Mouse (Mus musculus): ENCODE measurements at regions not wholly inside any gene's neighbourhood (a gene's known extent, or its start where the extent isn't known, plus 50 kb on each side); places are given as distances from the start of the nearest gene placed in this dataset.
A peak's percentile ranks its signal among the peaks of the same experiment; 100 is the strongest.

DNA sequence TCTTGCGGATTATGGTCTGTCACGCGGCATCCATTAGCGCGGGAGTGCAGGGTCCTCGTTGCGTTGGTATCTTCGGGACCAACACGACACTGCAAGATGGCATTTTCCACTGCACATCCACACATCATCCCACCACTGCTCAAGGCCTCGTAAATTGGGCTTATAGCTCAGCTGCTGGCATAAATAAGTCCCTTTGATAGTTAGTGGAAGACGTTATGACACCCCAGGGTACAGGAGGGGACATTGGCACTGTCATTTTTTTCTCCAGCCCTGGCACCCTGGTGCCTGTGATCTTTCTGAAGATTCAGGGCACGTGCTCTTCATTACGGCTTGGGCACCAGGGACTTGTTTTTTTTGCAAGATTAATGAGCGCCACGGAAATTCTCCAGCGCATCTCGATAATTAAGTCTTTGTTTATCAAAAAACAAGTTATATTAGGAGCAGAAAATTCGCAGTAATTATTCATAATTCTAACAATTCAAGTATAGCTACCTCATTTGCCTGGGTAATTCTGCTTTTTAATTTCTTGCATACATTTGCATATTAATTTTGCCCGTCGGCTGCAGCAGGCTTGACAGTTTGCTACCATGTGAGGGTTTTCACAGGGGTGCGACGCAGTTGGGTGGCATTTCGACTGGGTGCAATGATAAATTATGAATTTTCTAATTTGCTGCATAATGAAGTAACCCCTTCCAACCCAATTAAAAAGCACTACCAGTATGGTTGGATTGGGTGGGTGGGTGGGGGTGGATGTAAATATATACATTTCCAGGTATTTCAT, 119.1 kb downstream of the Vrk1 start:
- no peak for DNase-seq (ENCODE audit: low read depth, low spot score)

DNA sequence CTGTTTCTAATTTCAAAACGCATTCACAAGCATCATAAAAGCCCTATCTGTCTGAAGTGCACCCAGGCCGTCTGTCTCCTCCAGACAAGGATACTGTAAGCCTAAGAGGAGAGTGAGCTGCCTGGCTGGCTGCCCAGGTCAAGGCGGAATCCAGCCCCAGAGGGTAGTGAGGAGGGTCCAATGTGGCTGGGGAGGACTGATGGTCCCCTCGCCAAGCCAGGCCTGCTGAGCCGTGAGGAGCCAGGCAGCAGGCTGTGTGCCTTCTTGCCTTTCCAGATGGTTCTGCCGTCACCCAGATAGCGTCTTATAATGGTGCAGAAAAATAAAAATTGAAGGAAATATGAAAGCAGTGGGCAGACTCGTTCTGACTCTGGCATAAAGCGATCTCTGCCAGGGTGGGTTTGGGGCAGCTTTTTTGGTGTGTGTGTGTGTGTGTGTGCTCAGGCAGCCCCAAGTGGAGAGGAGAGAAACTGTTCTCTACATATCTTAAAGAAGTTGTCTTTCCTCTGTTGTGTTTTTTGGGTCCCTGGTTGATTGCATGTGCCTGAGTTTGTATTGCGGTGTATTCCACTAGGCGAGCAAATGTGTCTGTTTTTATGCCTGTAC, 120.1 kb downstream of the Vrk1 start:
- no peak for DNase-seq (ENCODE audit: low read depth, low spot score)

DNA sequence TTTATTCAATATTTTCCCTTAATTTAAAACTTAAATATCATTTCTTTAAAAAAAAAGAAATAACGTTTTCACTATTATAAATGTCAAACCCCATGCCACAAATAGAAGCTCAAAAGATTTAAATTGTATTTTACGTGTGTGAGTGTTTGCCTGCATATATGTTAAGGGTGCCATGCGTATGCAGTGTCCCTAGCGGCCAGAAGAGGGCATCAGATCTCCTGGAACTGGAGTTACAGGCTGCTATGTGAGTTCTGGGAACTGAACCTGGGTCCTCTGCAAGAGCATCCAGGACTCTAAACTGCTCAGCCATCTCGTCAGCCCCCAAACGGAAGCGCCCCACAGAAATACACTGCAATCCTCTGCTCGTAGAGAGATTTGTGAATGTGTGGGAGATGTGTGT, 122.7 kb downstream of the Vrk1 start:
- no peak for DNase-seq (ENCODE audit: low read depth, low spot score)

DNA sequence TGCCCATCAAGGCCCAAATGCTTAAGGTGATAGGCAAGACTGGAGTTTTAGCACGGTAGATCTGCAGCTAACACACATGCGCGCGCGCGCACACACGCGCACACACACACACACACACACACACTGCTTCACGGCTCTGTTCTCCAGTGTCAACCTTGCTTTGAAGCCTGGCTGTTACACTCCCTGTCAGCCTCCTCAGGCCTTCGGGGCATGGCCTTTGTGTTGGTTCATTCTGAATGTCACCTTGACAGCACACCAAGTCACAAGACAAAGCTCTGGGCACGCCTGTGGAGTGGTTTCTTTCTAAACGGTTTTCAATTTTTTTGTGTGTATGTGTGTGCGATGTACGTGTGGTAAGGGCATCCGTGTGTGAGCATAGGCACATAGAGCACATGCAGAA, 128.4 kb downstream of the Vrk1 start:
- no peak for DNase-seq (ENCODE audit: low read depth, low spot score)

DNA sequence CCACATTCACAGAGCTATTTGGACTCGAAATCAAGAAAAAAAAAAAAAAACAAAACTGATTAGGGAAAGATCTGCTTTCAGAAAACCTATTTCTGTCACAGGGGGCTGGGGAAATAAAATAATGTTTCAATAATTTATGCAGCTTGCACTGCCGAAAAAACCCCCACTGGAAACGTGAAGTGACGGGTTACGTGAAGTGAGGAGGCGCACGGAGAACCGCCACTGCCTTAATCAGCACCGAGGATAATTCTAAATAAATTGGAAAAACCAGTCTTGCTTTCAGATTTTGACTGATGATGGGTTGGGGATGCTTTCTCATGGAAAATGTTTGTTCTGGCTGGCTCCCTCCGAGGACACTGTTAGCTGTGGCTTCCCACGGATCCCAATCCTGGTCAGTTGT, 129.5 kb downstream of the Vrk1 start:
- no peak for DNase-seq (ENCODE audit: low read depth, low spot score)

DNA sequence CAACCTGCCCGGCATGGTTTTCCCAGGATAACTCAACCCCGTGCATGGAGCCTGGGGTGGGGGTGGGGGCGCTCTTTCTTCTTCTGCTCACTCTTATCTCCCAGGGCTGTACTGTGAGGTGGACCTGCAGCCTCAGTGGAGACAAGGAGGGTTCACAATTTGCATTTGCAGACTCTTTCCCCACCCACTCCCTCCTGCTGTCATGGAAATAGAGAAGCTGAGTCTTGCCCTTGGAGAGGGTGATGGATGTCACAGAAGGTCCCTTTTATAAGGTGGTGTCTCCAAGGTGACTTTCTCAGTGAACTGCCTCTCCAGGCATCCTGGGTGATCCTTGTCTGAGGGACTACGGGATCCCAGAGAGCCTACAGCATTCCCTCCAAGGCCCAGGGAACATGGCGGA, 129.9 kb downstream of the Vrk1 start:
- DNase-seq (ENCODE audit: low read depth, low spot score): no peak

DNA sequence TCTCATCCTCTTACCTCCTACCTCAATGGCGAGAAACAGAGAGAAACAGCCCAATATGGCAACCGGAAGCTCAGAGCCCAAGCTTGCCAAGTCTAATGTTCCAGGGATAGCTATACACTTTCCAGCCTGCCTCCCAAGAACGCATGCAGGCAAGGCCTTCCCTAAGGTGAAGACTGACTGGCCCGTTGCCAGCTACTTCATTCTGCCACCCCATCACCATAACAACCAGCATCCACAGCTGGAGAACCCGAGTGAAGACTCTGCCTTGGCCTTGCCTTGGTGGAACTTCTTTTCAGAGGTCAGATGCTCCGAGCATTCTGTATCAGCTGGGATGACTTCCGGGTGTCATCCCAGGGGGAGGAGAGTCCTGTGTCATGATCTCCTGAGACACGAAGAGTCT, 130.6 kb downstream of the Vrk1 start:
- DNase-seq (ENCODE audit: low read depth, low spot score): no peak

DNA sequence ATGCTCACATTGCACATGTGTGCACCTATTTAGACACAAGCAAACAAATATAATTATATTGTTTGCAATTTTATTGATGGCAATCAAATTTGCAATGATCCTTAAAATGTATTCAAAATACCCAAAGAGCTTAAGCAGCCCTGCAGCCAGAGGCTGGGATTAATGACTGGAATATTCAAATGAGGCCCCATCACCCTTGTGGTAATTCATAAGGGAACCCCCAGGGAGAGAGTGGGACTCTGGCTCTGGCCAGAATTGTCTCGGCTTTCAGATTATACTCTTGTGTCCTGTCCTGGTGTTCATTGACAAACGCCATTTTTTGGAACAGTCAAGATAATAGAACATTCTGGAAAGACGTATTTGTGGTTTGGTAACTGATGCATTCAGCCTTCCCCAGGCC, 133.5 kb downstream of the Vrk1 start:
- DNase-seq (ENCODE audit: low read depth, low spot score): no peak

DNA sequence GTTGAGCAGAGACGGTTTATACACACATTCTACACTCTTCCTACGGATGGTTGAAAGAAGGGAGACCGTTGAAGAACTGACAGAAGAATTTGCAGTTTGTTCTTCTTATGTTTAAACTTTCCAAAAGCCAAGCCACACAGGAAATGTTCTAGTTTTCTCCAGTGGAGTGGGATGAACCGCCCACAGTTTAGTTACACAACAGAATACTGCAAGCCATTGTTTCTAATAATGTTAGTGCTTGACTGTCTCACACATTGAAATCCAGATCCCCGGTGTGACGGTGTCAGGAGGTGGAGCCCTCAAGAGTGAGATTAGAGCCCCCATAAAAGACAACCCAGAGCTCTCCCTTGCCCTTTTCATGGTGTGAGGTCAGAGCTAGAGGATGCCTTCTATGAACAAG, 146.8 kb downstream of the Vrk1 start:
- no peak for DNase-seq (ENCODE audit: low read depth, low spot score)

DNA sequence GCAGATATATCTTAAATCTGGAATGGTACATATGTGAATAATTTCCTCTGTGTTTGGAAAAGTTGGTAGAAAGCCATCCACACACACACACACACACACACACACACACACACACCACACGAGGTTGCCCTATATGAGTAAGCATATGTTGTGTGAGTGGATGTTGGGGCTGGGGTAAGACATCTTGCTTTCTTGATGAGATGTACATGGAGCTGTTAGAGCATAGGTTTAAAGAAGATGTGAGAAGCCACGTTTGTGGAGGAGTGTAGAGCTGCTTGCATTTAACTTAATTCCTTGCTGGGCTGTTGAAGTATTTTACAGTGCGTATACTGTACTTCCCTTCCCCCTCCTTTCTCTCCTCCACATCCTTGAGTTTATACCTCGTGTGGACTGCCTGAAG, 147.8 kb downstream of the Vrk1 start:
- DNase-seq (ENCODE audit: low read depth, low spot score): no peak

DNA sequence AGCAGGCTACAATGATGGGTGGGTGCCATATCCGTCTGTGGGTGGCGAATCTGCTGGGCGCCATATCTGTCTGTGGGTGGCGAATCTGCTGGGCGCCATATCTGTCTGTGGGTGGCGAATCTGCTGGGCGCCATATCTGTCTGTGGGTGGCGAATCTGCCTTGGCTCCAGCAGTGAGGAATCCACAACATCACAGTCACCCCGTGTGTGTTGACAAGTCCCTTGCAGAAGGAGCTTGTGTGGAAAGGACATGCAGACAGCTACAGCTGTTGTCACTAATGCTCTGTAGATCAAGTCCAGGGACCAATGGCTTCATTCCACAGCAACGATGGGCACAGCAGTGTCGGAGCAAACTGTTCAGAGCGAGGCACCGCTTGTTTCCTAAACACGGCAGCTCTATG, 148.6 kb downstream of the Vrk1 start:
- no peak for DNase-seq (ENCODE audit: low read depth, low spot score)

DNA sequence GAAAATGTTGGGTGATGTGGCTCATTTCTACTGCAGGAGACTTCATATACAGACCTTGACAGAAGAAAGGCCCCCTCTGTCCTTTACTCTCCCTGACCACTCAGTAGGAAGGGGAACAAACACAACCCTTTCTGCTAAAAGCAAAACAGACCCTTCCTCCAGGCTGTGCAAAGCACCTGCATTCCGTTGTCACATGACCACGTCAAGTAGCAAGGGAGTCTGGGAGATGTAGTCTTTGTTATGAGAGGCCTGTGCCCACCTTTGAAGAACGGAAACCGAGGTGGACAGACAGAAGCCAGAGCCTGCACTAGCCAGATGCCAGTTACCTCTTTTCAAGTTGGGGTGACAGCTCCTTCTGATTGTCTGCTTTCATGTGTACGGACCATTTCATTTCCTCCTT, 161.3 kb downstream of the Vrk1 start:
- no peak for DNase-seq (ENCODE audit: low read depth, low spot score)

DNA sequence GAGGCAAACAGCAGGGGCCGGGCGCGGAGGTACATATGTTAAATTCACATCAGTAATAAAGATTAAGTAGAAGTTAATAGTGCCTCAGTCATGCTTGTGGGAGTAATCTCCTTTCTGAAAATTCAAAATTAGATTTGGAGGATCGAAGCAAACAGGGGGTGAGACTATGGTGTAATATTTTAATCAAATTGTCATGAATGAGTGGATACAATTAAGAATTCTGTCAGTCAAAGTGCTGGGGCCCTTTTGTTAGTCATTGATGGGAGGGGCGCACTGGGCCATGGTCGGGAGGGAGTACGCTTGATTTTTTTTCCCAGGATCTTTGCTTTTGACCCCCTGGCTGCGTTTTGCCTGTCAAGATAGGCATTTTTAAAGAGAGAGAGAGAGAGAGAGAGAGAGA, 163.2 kb downstream of the Vrk1 start:
- DNase-seq (ENCODE audit: low read depth, low spot score): no peak

DNA sequence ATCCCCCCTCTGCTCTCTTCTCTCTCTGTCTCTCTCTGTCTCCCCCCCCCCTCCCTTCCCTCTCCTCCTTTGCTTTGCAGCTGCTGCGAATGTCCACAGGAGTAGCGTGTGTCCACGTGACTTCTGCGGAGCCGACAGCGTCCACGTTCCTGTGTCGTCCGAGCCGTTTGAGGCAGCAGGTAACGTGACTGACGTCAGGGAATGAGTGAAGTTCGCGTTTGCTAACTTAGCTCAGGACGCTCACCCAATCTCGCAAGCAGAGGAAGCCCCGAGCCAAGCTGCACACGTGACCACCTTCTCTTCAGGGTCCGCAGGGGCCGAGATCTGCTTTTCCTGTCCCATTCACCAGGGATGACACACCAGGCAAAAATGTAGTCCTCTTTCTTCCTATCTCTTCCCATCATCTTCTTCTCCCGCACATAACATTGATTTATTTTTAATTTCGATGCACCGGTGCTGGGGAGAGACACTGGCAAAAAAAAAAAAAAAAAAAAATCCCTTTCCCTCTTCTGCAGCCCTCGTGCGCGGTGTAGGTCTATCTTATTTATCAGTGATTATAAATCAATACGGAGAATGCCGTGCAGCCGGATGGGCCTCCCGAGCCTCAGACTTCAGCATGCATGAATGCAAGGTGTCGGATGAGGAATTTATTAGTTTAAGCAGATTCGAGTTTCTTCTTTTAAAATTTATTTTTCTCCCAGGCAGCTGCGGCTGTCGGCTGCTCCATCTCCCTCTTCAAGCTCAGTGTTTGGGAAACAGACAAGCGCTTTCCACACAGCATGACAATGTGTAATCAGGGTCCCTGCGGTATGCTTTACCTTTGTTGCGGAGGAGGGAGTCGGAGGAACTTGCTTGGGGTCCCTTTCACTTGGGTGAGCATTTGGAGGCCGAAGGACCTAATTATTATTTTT, 164.3 kb downstream of the Vrk1 start:
- DNase-seq (ENCODE audit: low read depth, low spot score): peak; percentile 10

DNA sequence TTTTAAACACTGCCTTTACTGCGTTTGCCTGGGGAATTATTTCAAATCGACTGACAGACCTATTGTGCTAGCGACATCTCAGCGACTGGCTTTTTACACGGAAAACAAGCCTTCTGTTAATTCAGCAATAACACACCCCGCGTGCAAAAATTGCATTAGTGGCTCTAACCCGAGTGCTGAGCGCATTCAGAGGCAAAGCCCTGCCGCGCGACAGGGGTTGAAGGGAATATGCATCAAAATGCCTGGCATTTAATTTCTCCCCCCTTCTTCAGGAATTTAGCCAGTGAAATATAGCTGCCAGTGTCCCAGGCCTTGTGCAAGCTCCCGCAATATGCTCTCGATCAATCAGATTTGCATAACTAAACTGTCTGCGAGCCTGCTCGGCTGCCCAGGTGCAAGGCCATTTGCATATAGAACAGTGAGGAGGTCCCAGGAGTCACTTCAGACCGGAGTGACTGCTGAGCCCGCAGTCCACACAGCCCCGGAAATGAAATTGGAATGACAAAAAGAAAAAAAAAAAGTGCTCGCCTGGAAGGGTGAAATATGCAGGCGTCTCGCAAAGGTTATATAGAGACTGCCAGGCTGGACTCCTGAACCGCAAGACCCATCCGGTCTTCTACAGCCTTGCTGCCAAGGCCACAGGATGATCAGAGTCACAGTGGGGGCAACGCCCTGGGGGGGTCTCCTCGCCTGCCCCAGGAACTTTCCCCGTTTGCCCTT, 165.1 kb downstream of the Vrk1 start:
- no peak for DNase-seq (ENCODE audit: low read depth, low spot score)

DNA sequence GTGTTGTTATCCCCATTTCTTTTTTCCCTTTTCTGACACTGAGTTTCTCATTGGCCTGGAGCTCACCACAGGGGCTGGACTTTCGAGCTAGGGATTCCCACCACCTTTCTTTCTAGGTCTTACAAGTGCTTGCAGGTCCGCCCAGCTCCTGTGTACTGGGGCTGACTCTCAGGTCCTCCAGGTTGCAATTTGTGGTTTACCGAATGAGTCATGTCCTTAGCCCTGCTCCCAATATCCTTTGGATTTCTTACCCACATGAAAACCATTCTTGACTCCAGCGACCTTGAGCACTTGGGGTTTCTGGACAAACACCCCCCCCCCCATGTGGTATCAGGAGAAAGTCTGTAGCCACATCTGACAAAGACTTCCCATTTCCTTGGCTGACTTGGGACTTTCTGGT, 167.3 kb downstream of the Vrk1 start:
- DNase-seq (ENCODE audit: low read depth, low spot score): no peak

DNA sequence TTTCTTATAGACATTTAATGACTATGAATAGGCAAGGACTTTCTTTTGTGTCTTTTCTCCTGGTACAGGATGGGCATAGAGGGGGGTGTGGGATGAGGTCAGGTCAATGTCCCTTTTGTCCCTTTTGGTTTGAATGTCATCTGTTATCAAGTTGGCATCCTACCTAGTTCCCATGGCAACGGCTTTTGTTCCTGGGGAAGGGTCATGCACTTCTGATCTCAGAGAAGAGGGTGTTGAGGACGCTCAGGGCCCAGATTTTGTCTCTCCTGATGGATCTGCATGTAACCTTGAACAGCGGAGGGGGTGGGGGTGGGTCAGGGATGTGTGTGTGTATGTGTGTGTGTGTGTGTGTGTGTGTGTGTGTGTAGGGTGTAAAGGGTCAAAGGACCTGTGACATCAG, 167.8 kb downstream of the Vrk1 start:
- DNase-seq (ENCODE audit: low read depth, low spot score): no peak

DNA sequence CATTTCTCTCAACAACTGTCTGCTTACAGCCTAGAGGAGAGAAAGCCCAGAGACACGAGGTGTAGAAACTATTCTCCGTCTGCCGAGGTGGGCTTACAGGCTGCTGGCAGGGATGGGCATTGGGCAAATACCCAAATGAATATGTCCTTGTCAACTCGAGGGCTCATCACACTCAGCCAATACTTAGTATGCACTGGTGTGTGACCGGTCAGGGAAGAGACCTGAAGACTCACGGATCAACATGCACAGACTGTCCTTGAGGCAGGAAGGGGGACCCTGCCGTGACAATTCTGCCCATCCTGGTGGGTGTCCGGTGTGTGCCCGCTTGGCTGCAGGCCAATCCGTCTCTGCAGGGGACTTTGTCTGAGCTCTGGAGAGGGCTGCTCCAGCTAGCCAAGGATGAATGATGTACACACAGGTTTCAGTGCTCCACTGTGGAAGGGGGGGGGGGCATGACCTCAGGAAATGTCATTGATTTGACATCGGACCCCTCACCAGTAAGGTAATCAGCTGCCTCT, 168.7 kb downstream of the Vrk1 start:
- DNase-seq (ENCODE audit: low read depth, low spot score): no peak

DNA sequence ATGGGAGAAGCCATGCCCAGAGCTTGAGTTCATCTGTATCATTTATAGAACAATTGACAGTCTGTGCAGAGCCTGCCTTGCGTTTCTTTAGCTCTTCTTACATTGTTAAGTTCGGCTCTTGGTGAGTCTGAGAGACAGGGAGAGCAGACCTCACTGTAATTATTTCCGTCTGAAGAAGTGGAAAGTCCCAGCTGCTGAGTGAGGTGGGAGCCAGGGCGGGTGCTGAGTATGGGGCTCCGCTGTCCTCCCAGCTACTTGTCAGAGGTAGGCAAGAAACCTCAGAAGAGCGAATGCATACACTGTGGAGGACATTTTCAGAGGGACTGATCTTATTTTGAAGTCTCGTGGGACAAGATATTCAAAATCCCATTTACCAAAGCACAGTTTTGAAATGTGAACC, 172.9 kb downstream of the Vrk1 start:
- DNase-seq (ENCODE audit: low read depth, low spot score): no peak

DNA sequence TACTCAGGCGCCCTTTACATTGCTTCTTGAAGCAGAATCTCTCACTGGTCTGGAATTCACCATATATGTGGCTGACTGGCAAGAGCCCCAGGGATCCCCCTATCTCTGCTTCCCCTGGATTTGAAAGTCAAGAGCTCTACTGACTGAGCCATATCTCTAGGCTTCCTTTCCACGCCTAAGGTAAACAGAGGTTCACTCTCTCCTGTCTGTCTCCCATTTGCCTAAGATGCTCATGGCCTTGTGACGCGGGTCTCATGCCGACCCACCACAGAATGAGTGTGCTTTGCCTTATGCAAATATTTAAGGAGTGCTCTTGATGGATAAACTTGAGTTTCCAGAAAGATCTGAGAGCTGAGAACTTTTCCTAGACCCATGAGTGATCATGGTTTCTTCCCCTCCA, 173.9 kb downstream of the Vrk1 start:
- no peak for DNase-seq (ENCODE audit: low read depth, low spot score)

DNA sequence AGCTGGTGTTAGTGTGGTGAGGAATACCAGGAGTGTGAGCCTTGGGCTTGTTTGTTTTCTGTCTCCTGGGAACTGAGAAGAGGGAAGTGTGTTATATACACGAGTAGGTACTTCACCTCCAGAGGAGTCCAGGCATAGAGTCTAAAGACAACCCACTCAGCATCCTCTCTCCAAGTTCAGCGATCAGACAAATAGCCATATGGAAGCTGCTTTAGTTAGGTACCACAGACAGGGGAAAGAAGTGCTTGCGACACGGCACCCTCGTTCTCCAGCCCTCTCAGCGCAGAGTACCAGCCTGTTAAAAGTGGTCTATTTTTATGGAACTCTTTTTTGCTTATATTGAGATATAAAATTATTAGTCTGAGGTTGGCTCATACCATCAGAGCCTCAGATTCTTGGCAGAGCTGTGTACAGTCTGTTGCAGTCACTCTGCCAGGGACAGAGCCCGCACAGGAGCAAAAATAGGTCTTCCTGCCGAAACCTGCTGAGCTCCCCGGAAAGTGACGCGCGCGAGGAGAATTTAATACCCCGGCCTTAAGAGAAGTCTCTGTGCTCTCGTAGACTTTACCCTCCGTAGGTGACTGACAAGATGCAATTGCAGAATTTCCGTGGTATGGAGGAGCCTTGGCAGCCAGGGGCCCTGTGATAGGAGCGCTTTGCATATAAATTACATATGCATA, 175.5 kb downstream of the Vrk1 start:
- DNase-seq (ENCODE audit: low read depth, low spot score): peak; percentile 8
